Mouse (Mus musculus) testis, adult 2 months (tissue): ENCODE data around the gene Rundc1.

Source experiments
- CTCF ChIP-seq: fragments of 200-500 bp; IDR thresholded peaks from 2 replicates; pipeline ENCODE4 v1.5.1; 2012; ENCODE audit warnings: low read depth, mild to moderate bottlenecking, inconsistent platforms, low read length, moderate library complexity; ENCODE audit not compliant: control insufficient read depth, insufficient read depth, insufficient replicate concordance
- POLR2A ChIP-seq: fragments of 200-500 bp; IDR thresholded peaks from 2 replicates; pipeline ENCODE4 v1.6.1; 2012; ENCODE audit warnings: low read depth, mild to moderate bottlenecking, inconsistent platforms, low read length, moderate library complexity; ENCODE audit not compliant: control insufficient read depth

GRCm38 (mm10) chr11:101480912-101481311 lies 56.0 kb downstream of the Rundc1 start:
- TF ChIP-seq POLR2A: no peak
- no peak for TF ChIP-seq CTCF
